Mouse (Mus musculus): ENCODE results near the gene Akap5. TPM values are rescaled to one million over a fixed set of nuclear protein-coding genes. Genes with fewer than 3 reads are reported as not detected.

Gene Akap5
- total and polyA plus RNA-seq, 2 experiments from 2014 or later, result 0.50 to 1.1 TPM

DNA sequence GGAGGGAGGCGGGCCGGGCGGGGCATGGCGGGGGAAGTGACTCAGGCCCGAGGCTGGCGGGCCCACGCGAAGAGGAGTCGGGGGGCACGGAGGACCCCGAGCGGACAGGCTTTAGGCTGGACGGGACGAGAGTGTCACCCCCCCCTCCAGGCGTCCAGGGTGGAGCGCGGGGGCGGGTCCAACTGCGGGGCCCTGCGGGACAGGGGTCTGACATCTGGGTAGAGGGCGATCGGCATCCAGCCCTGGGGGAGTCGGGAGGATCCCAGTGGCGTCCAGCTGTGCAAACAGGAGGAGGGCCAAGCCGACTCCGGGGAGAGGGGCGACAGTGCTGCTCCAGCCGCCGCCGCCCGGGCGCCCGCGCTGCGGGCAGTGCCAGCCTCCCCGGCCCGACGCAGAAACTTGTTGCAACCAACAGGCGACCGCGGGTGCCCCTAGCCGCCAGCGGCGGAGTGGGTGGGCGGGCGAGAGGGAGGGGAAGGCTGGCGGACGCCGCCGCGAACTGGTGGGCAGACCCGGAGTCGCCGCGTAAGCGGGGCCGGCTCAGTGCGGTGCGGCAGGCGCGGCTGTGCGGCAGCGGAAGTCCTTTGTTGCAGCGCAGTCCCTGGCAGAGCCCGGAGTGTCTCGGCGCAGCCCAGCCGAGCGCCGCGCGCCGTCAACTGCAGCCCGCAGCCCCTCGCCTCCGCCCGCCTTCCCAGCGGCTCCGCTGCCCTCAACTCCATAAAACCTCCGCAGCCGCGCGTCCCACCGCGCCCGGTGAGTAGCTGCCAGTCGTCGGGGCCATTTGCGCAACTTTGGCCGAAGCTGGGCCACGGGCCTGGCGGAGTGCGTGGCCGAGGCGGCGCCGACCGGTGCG lies 45.5 kb downstream of the Akap5 start, which contains the start of gene Zbtb1:
Gene Zbtb1 (plus strand): TSS at position 289 of the 853 bp plus-strand sequence.
- ATAC-seq (ENCODE audit: insufficient read depth, low read depth) (peak; percentile 64), DNase-seq (ENCODE audit: low spot score) (peak; percentile 73)
- Histone ChIP-seq H3K36me3 (replicated peaks; ENCODE audit: control insufficient read depth, insufficient read depth, low read length) (no peaks in the 10 kb centered on the region), H3K9ac (replicated peaks; ENCODE audit: low read depth, low read length) (peak within 1 kb of the TSS; percentile 82), H3K4me2 (ENCODE audit: low read depth, low read length) (peak within 1 kb of the TSS; percentile 81), H3K4me1 (ENCODE audit: control insufficient read depth, insufficient read depth) (peaks cover 29% of the 10 kb centered on the region), H3K4me3 (ENCODE audit: low read depth, low read length) (peak within 1 kb of the TSS; percentile 66), H3K27me3 (ENCODE audit: control insufficient read depth, insufficient read depth, low read length) (no peaks in the 10 kb centered on the region), H3K9me3 (replicated peaks; ENCODE audit: control insufficient read depth, low read length) (no peaks in the 10 kb centered on the region), H3K27ac (ENCODE audit: low read depth) (peak within 1 kb of the TSS; percentile 94)
- under 1% methylated on average over 67 of the region's 99 CpGs for WGBS
- TF ChIP-seq EP300 (IDR thresholded peaks at IDR 0.05; ENCODE audit: low read depth) (peak; percentile 18; the same call in 1 of the 2 replicates), CTCF (IDR thresholded peaks at IDR 0.05; ENCODE audit: low read depth) (no peak; the same call in 1 of the 2 replicates)

DNA sequence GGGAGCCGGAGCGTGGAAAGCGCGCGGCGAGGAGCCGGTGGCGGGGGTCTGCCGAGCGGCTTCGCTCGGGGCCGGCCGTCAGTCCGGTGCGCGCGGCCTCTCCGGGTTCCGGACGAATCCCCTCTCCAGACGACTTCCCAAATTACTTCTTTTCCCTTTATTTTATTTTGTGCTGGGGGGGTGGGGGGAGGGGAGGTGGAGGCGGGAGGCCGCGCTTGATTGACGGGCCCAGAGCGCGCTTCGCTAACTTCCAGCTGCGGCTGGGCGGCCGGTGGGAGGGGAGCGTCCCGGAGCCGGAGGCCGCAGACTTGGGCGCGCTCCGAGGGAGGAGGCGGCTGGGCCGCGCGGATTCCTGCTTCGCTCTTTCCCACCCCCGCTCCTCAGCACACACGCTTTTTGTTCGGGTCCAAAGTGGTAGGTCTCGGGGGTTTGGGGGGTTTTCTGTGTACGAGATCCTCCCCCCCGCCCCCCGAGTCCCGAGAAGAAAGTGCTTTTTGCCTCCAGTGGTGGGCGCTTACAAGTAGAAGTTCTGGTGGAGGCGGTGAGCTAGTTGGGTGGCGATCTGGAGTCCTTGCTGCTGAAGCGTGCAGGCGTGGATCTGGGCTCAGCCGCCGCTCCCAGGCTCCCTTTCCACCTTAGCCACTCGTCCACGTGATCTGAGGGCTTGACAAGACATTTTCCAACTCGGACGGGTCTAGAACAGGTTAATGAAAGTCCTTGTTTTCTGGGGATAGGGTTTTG lies 46.3 kb downstream of the Akap5 start:
- 0% methylated on average over 45 of the region's 63 CpGs for WGBS
- TF ChIP-seq EP300 (IDR thresholded peaks at IDR 0.05; ENCODE audit: low read depth) (no peak), CTCF (IDR thresholded peaks at IDR 0.05; ENCODE audit: low read depth) (no peak; the same call in 1 of the 2 replicates)
- Histone ChIP-seq H3K4me3 (ENCODE audit: low read depth, low read length) (peak overlapping the region; percentile 66), H3K9ac (replicated peaks; ENCODE audit: low read depth, low read length) (peak overlapping the region; percentile 82), H3K4me1 (ENCODE audit: control insufficient read depth, insufficient read depth) (peaks cover 34% of the 10 kb centered on the region), H3K4me2 (ENCODE audit: low read depth, low read length) (peak overlapping the region; percentile 81), H3K27me3 (ENCODE audit: control insufficient read depth, insufficient read depth, low read length) (no peaks in the 10 kb centered on the region), H3K27ac (ENCODE audit: low read depth) (peak overlapping the region; percentile 94), H3K36me3 (replicated peaks; ENCODE audit: control insufficient read depth, insufficient read depth, low read length) (no peaks in the 10 kb centered on the region), H3K9me3 (replicated peaks; ENCODE audit: control insufficient read depth, low read length) (no peaks in the 10 kb centered on the region)
- ATAC-seq (ENCODE audit: insufficient read depth, low read depth), result peak; percentile 69
- peak; percentile 82 for DNase-seq (ENCODE audit: low spot score)

DNA sequence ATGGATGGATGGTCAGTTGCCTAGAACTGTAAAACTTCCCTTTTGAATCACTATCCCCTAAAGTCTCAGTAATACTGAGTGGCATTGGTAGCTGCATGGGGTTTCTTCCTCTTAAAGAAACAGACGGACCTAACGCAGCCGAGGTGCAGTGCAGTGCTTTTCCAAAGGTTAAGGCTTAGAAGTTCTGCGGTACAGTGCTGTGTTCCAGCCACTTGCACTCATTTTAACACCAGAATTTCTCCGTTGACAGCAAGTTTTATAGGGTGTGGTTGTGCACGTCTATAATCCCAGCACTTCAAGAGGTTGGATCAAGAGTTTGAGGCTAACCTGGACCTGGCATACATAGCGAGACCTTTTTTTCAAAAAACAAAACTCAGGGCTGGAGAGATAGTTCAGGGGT lies 47.4 kb downstream of the Akap5 start:
- peaks cover 31% of the 10 kb centered on the region for H3K4me1 ChIP-seq (ENCODE audit: control insufficient read depth, insufficient read depth)
- ATAC-seq (ENCODE audit: insufficient read depth, low read depth) (no peak), DNase-seq (ENCODE audit: low spot score) (no peak)
- TF ChIP-seq CTCF (IDR thresholded peaks at IDR 0.05; ENCODE audit: low read depth) (no peak), EP300 (IDR thresholded peaks at IDR 0.05; ENCODE audit: low read depth) (no peak)
- H3K9me3 ChIP-seq (replicated peaks; ENCODE audit: control insufficient read depth, low read length), result no peaks in the 10 kb centered on the region
- no peaks in the 10 kb centered on the region for H3K27me3 ChIP-seq (ENCODE audit: control insufficient read depth, insufficient read depth, low read length)
- 30% methylated on average over 7 of the region's 7 CpGs for WGBS
- H3K4me2 ChIP-seq (ENCODE audit: low read depth, low read length), result peak overlapping the region; percentile 81
- peak overlapping the region; percentile 82 for H3K9ac ChIP-seq (replicated peaks; ENCODE audit: low read depth, low read length)
- H3K27ac ChIP-seq (ENCODE audit: low read depth), result peak overlapping the region; percentile 94
- H3K4me3 ChIP-seq (ENCODE audit: low read depth, low read length), result peak overlapping the region; percentile 66
- no peaks in the 10 kb centered on the region for H3K36me3 ChIP-seq (replicated peaks; ENCODE audit: control insufficient read depth, insufficient read depth, low read length)

DNA sequence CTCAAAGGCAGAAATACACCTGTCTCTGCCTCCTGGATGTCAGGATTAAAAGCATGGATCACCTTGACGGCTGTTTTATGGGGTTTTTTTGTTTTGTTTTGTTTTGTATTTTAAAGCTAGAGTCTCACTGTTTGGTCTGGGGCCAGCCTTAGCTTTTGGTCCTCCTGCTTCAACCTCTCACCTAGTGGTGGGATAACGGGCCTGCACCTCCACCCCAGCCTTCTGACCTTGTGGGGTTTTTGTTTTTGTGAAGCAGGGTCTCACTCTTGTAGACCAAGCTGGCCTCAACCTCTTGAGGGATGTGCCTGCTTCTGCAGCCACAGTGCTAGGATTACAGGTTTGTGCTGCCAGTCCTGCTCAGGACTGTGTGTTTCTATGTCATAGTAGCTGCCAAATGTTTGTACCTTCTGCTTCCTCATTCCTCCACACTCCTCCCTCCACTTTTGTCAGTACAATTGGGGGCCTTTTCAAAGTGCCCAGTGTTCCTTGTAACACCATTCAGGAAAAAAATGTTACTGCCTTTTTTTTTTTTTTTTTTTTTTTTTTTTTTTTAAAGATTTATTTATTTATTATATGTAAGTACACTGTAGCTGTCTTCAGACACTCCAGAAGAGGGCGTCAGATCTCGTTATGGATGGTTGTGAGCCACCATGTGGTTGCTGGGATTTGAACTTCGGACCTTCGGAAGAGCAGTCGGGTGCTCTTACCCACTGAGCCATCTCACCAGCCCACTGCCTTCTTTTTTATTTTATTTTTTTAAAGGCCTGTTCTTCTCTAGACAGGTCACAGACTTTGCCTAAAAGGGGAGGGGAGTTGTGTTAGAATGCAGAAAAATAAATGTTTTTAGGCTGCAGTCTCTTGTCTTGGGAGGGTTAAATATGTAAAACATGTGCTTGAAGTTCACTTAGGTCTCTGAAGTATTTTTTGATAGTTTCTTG lies 48.5 kb downstream of the Akap5 start:
- peak overlapping the region; percentile 81; the same call in 1 of the 2 replicates for H3K4me2 ChIP-seq (ENCODE audit: low read depth, low read length)
- H3K9me3 ChIP-seq (replicated peaks; ENCODE audit: control insufficient read depth, low read length), result no peaks in the 10 kb centered on the region
- TF ChIP-seq EP300 (IDR thresholded peaks at IDR 0.05; ENCODE audit: low read depth), result no peak
- TF ChIP-seq CTCF (IDR thresholded peaks at IDR 0.05; ENCODE audit: low read depth), result no peak
- H3K27ac ChIP-seq (ENCODE audit: low read depth), result no peak overlapping the region
- ATAC-seq (ENCODE audit: insufficient read depth, low read depth), result no peak
- 72% methylated on average over 5 of the region's 7 CpGs for WGBS
- H3K4me3 ChIP-seq (ENCODE audit: low read depth, low read length), result no peak overlapping the region
- peak overlapping the region; percentile 5; the same call in 1 of the 2 replicates for H3K9ac ChIP-seq (replicated peaks; ENCODE audit: low read depth, low read length)
- H3K36me3 ChIP-seq (replicated peaks; ENCODE audit: control insufficient read depth, insufficient read depth, low read length), result no peaks in the 10 kb centered on the region
- H3K27me3 ChIP-seq (ENCODE audit: control insufficient read depth, insufficient read depth, low read length), result no peaks in the 10 kb centered on the region
- peaks cover 20% of the 10 kb centered on the region for H3K4me1 ChIP-seq (ENCODE audit: control insufficient read depth, insufficient read depth)
- DNase-seq (ENCODE audit: low spot score), result no peak

DNA sequence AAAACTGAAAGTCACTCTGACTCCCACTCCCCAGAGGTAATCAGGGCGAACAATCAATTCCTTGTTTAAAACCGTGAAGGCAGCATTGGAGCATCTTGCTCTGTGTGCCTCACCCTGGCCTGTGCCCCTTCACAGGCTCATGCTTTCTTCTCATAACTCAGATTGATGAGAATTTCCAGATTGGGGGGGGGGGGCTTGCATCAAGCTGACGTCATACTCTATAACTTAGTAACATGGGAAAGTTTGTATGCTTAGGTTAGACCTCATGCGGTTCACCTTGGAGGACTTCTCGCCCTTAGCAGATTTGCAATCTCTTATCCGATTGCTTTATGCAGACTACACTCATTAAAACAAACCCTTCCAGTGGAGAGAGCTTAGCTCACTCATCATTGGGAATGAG lies 49.3 kb downstream of the Akap5 start:
- 77% methylated on average over 6 of the region's 6 CpGs for WGBS
- Histone ChIP-seq H3K27me3 (ENCODE audit: control insufficient read depth, insufficient read depth, low read length) (no peaks in the 10 kb centered on the region), H3K27ac (ENCODE audit: low read depth) (no peak overlapping the region), H3K36me3 (replicated peaks; ENCODE audit: control insufficient read depth, insufficient read depth, low read length) (no peaks in the 10 kb centered on the region), H3K4me2 (ENCODE audit: low read depth, low read length) (no peak overlapping the region), H3K9me3 (replicated peaks; ENCODE audit: control insufficient read depth, low read length) (no peaks in the 10 kb centered on the region), H3K4me3 (ENCODE audit: low read depth, low read length) (no peak overlapping the region), H3K9ac (replicated peaks; ENCODE audit: low read depth, low read length) (0 out of 2 replicates have a peak overlapping the region, but pooled peaks have one; percentile 5), H3K4me1 (ENCODE audit: control insufficient read depth, insufficient read depth) (peaks cover 26% of the 10 kb centered on the region)
- no peak for TF ChIP-seq CTCF (IDR thresholded peaks at IDR 0.05; ENCODE audit: low read depth)
- no peak for TF ChIP-seq EP300 (IDR thresholded peaks at IDR 0.05; ENCODE audit: low read depth)
- DNase-seq (ENCODE audit: low spot score), result no peak
- ATAC-seq (ENCODE audit: insufficient read depth, low read depth), result no peak
